Mouse (Mus musculus) heart, postnatal 25 days (tissue): ENCODE data around the gene Slc4a11. TPM values are rescaled to one million over a fixed set of nuclear protein-coding genes. Genes with fewer than 3 reads are reported as not detected.
A peak's percentile ranks its signal among the peaks of the same experiment; 100 is the strongest.
"Not testable (repeated sequence)": the region's sequence is repeated elsewhere in the genome, so short reads cannot be mapped to it uniquely, and the experiment has no call there.

Experiments
- DNase-seq: peaks from one replicate; pipeline ENCODE4 v3.0.0; 2022; ENCODE audit warnings: low spot score
- intact Hi-C: fragments of 180-260 bp; cut with DNase I; formaldehyde crosslinking; loops from one replicate; pipeline ENCODE4 v1.15.1; 2025
- total RNA-seq, 2 experiments: library from RNA; stranded (reverse); gene quantifications; 2 replicates each; pipeline ENCODE4 v1.2.3; 2021

Gene Slc4a11
- total RNA-seq, 2 experiments from 2014 or later = 0.36 to 0.55 TPM

GRCm38 (mm10) chr2:130685426-130685825 is 11.9 kb downstream of the Slc4a11 start:
- intact Hi-C loops = no loop called here
- DNase-seq = no peak

GRCm38 (mm10) chr2:130681531-130681930 is 15.8 kb downstream of the Slc4a11 start:
- intact Hi-C loops = no loop called here
- no peak for DNase-seq

GRCm38 (mm10) chr2:130679899-130680298 is 17.4 kb downstream of the Slc4a11 start:
- DNase-seq = no peak
- intact Hi-C loops = no loop called here

- DNase-seq = no peak
- intact Hi-C loops = no loop called here
These were observed 18.2 kb downstream of the Slc4a11 start for GRCm38 (mm10) chr2:130679154-130679553.

GRCm38 (mm10) chr2:130677211-130677610 is 20.1 kb downstream of the Slc4a11 start:
- no peak for DNase-seq
- intact Hi-C loops = no loop called here

- intact Hi-C loops = loop anchor here (10.0 kb wide), 1 partner anchor 243 kb away; the partner anchor contains the start of genes Pced1a and Vps16
- DNase-seq = peak; percentile 78
These were observed 29.8 kb downstream of the Slc4a11 start, which contains the start of gene Itpa for GRCm38 (mm10) chr2:130667559-130667958. Gene Itpa (plus strand): TSS chr2:130667610.

- peak; percentile 88 for DNase-seq
- intact Hi-C loops = loop anchor here (10.0 kb wide), 1 partner anchor 239 kb away; the partner anchor contains the start of genes Pced1a and Vps16
These were observed 33.1 kb downstream of the Slc4a11 start, which contains the start of gene Ddrgk1 for GRCm38 (mm10) chr2:130664102-130664701. Gene Ddrgk1 (minus strand): TSS chr2:130664659.

DNA sequence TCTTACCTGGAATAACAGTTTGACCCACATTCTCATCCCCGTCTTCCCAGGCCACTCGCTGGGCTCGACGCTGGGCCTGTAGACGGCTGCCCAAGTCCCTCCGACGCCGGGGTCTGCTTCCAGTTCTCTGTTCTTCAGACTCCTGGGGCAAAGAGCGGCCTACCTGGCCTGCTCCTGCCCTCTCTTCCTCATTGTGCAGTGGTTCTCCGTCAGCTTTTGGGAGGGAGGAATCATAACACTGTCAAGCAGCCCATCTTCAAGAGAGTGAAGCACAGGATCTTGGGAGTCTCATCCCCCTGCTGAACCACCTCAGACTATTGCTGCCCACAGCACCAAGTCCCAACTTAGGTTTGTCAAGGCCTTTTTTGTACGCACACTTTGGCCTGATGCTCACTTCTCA is 34.0 kb downstream of the Slc4a11 start:
- intact Hi-C loops = loop anchor here (10.0 kb wide), 1 partner anchor 239 kb away; the partner anchor contains the start of genes Pced1a and Vps16
- DNase-seq = no peak

GRCm38 (mm10) chr2:130658530-130658929 is 38.8 kb downstream of the Slc4a11 start:
- no peak for DNase-seq
- intact Hi-C loops = no loop called here

GRCm38 (mm10) chr2:130657541-130657940 is 39.8 kb downstream of the Slc4a11 start:
- intact Hi-C loops = no loop called here
- DNase-seq = no peak

GRCm38 (mm10) chr2:130656536-130656935 is 40.8 kb downstream of the Slc4a11 start:
- no peak for DNase-seq
- intact Hi-C loops = no loop called here

- no peak for DNase-seq
- intact Hi-C loops = no loop called here
These were observed 41.5 kb downstream of the Slc4a11 start for GRCm38 (mm10) chr2:130655660-130656339.

DNA sequence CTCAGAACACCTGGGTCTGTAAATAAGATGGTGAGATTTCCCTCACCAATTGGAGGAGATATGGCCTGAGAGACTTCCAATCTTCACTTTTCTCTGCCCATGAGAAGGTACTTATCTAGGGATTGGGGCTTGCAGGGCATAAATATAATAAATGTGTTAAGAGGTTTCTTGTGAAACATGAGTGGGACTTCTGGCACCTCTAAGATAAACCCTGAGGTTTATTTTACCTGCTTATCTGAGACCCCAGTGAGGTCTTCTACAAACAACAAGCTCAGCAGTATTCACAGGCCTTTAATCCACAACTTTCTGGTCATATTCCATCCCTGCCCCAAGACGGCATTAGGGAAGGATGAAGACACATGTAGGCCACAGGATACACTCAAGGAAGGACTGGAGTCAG is 43.6 kb downstream of the Slc4a11 start:
- DNase-seq = no peak
- intact Hi-C loops = no loop called here

GRCm38 (mm10) chr2:130653303-130653702 is 44.0 kb downstream of the Slc4a11 start:
- intact Hi-C loops = no loop called here

DNA sequence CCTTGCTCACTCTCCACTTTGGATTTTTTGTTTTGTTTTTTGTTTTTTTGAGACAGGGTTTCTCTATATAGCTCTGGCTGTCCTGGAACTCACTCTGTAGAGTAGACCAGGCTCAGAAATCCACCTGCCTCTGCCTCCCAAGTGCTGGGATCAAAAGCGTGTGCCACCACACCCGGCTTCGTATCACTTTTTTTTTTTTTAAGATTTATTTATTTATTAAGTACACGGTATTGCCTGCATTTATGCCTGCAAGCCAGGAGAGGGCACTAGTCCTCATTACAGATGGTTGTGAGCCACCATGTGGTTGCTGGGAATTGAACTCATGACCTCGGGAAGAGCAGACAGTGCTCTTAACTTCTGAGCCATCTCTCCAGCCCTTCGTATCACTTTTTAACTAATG is 48.3 kb downstream of the Slc4a11 start:
- DNase-seq, intact Hi-C loops: not testable (repeated sequence)

More at GRCm38 (mm10) chr2:130653303-130653702, 44.0 kb downstream of the Slc4a11 start:
- no peak for DNase-seq

DNA sequence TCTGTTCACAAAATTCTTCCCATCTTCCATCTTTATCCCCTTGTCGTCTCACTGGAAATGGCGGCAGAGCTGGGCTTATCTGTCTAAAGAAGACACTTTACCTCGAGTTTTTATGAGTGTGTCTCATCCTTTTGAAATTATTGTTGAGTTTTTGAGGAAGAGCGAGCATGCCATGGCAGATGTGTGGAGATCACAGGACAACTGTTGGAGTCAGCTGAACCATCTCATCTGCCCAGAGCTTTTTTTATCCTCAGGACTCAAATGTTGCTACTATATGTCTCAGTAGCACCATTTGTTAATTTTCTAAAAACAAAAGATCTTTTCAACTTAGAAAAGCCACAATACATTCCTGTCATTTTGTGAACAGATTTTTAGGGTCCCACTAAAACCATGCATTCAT is 52.1 kb downstream of the Slc4a11 start:
- intact Hi-C loops = no loop called here
- DNase-seq = no peak

DNA sequence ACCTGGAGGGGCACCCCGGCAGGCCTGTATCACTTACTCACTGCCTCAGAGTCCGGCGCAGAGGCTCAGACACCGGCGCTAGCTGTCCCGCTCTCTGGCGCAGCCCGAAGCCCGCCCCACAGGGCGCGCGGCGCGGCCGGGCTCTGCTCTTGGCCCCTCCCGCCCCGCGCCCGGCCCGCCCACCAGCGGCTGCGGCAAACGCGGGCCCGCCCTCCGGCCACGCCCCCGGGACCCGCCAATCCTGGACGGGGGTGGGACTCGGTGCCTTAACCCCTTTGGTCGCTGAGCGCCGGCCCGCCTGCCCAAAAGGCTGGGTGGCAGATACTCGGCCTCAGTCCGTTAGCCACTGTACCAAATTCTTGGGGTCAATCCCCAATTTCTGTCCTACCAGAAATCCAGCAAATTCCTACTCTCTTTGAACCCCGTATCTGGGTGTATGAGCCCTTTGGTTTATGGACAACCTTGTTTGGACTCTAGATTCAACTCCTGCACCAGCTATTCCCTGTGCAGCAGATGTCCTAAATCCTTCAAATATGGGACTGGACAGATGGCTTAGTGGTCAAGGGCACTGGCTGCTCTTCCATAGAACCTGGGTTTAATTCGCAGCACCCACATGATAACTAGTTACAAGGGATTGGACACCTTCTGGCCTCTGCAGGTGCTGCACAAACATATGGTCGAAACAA is 54.5 kb downstream of the Slc4a11 start, which contains the start of gene Lzts3:
TSS of gene Lzts3 (minus strand) at position 120 of the 686 bp plus-strand sequence.
- intact Hi-C loops = no loop called here
- DNase-seq = peak; percentile 84

DNA sequence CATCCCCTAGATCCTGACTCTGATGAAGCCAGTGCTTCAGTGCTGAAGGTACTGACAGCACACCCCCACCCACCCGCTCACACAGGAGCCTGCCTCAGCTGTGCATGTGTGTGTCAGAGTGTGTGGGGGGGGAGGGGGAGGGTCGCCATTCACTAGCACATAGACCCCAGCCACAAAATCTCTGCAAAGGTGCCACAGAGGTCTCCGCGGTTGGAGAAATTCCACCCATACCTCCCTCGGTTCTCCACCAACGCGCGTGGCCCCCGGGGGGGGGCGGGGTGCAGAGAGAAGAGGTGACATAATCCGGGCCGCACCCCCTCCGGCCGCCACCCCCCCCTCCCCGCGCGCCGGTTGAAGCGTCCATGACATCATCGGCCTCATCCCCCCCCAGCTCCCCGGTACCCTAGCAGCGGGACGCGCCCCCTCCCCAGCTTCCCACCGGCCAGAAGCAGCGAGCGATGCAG is 55.1 kb downstream of the Slc4a11 start:
- DNase-seq = no peak
- intact Hi-C loops = no loop called here

GRCm38 (mm10) chr2:130641351-130642025 is 55.8 kb downstream of the Slc4a11 start:
- intact Hi-C loops = no loop called here
- DNase-seq = no peak

DNA sequence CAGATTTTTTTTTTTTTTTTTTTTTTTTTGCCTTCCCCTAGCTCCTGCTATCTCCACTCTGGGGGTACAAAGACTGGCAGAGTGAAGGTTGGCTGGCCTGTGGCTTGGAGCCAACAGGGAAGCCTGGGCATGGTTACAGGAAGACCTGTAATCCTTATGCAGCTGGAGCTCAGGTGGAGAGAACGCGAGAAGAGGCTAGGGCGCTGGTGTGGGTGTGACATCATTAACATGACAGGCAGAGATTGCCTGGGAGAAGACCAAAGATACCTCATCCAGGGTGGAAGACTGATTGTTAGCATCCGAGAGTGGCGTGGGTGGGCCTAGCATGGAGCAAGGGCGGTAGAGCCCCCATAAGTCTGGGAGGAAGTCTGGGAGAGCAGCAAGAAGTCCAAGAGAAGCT is 58.0 kb downstream of the Slc4a11 start:
- intact Hi-C loops = no loop called here
- DNase-seq = no peak
